Mouse (Mus musculus) frontal cortex, adult (tissue): Measurements from ENCODE around the gene Bysl.
"Not testable (repeated sequence)": the region's sequence is repeated elsewhere in the genome, so short reads cannot be mapped to it uniquely, and the experiment has no call there.

Experiments used
- ATAC-seq: cut with Nextera tagmentation; 2 replicates; pipeline ENCODE4 v1.9.2; 2017; ENCODE audit warnings: mild to moderate bottlenecking, moderate library complexity, mixed read lengths; ENCODE audit not compliant: low TSS enrichment

The Bysl gene

DNA sequence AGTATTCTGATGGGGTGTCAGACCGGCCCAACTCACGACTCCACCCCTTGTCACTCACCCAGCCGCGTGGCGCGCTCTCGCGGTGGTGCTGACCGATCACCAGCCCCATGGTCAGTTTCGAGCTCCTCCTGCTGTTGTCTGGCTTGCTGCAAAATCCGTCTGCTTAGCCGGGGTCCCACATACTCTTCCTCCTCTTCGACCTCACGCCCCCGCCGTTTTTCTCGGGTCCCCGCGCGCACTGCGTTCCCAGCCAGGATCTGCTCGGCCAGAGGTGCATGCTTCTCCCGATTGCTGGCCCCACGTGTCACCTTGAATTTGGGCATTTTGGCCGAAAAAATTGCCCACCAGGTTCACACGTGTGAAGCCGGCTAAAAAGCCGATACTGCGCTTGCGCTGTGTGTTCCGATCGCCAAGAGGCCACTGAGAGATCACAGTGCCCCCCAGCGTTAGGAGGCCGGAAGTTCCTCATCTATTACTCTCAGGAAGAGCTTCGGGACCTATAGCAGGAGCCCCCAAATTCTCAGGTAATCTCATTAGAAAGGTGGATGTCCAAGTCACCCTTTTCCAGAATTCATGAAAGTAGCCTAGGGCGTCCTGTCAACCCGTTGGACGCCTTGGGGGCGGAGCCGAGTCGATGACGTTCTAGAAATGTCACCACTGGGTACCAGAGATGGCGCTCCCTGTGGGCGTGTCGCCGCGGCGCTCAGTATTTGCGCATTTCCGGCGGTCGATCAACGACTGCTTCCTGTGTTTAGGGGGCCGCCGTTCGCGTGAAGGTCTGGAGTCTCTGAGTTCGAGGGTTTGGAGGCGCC, at the start of gene Bysl, which contains the start of the genes Med20 and Gm20517:
Bysl (minus strand) TSS at position 644 of the 812 bp plus-strand sequence.
Med20 (plus strand) TSS at position 734 of the 812 bp plus-strand sequence.
Gm20517 (plus strand) TSS at position 741 of the 812 bp plus-strand sequence.
- ATAC-seq = peak; percentile 96

DNA sequence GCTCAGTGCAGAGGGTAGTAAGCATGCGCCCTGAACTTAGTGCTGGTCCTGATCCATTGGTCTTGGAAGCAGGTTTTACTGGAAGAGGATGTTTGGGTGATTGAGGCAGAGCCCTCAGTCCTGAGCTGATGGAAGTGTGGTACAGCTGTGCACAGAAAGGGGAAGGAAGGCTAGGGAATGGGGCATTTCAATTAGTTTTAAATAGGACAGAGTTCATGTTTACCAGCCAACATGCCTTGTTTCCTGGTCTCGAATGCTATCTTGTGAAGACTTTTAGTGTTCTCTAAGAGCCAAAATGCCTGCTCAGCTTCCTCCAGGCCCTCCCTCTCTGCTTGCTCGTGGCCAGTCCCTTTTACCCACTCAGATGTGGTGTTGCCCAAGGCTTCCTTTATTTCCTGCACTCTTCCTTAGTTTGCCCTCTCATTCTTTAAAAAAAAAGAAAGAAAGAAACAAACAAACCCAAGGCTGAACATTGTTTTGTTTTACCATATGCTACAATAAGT, 47.5 kb upstream of the Bysl start:
- no peak for ATAC-seq

DNA sequence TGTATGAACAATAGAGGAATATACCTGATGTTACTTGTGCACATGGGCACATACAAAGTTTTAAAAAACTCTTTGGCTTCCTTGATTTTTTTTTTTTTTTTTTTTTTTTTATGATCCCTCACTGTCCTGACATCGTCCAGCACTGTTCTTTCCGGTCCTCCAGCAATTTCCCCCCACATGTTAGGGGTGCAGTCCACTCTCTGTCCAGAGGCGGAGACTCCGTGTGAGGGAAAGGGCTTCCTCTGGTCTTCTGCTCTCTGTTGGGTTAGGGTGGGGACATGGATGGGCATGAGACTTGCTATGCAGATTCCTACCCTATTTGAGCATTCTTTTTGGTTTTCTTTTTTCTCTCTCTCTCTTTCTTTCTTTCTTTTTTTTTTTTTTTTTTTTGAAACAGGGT, 46.6 kb upstream of the Bysl start:
- no peak for ATAC-seq

GRCm38 (mm10) chr17:47655697-47656096, 44.4 kb upstream of the Bysl start:
- no peak for ATAC-seq

- ATAC-seq = not testable (repeated sequence)
Measured at GRCm38 (mm10) chr17:47654346-47654745, 43.1 kb upstream of the Bysl start.

DNA sequence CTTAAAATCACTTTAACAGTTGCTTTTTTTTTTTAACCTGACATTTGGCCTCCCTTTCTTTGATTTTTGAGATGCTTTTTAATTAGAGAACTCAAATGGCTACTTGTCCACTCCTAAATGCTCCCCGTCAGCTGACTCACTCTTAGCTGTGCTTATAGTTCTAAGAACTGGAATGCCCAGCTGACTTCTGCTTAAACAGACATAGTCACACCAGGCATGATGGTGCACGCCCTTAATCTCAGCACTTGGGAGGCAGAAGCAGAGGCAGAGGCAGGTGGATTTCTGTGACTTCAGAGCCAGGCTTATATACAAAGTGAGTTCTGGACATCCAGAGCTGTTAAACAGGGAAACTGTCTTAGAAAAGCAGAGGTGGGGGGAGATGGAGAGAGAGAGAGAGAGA, 40.7 kb upstream of the Bysl start:
- ATAC-seq = no peak

GRCm38 (mm10) chr17:47648966-47649365, 37.7 kb upstream of the Bysl start:
- ATAC-seq = no peak

- no peak for ATAC-seq
Measured at GRCm38 (mm10) chr17:47646683-47647082, 35.4 kb upstream of the Bysl start.

GRCm38 (mm10) chr17:47642992-47643391, 31.7 kb upstream of the Bysl start:
- ATAC-seq = no peak

GRCm38 (mm10) chr17:47633999-47634770, 22.9 kb upstream of the Bysl start:
- ATAC-seq = no peak

DNA sequence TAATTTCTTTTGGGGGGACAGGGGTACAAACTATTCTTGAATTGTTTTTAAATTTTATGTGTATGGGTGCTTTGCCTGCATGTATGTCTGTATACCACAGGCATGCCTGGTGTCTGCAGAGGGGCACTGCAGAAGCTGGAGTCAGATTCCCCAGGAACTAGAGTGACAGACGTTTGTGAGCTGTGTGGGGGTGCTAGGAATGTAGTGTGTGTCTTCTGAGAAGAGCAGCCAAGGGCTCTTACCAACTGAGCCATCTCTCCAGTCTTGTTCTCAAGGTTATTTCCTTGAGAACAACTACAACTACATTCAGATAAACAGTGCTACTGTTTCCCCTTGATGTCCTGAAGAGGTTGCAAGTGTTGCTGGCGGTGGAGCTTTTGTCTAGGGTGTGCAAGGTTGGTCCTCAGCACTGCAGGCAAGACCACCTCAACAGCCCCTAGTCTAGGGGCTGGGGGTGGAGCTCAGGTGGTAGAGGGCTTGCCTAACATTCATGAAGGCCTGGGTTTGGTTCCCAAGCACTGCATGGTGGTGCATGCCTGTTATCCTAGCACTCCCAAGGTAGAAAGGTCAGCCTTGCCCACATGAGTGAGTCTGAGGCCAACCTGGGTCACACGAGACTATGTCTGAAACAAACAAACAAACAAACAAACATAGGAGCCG, 21.0 kb upstream of the Bysl start:
- no peak for ATAC-seq

GRCm38 (mm10) chr17:47630678-47631065, 19.4 kb upstream of the Bysl start, which contains the start of gene Usp49:
Gene Usp49 (plus strand): TSS chr17:47630690.
- no peak for ATAC-seq

GRCm38 (mm10) chr17:47629717-47630677, 18.7 kb upstream of the Bysl start:
- ATAC-seq = peak; percentile 56

- peak; percentile 86 for ATAC-seq
Measured at GRCm38 (mm10) chr17:47628851-47629676, 17.8 kb upstream of the Bysl start.

GRCm38 (mm10) chr17:47627791-47628190, 16.5 kb upstream of the Bysl start:
- ATAC-seq = no peak

DNA sequence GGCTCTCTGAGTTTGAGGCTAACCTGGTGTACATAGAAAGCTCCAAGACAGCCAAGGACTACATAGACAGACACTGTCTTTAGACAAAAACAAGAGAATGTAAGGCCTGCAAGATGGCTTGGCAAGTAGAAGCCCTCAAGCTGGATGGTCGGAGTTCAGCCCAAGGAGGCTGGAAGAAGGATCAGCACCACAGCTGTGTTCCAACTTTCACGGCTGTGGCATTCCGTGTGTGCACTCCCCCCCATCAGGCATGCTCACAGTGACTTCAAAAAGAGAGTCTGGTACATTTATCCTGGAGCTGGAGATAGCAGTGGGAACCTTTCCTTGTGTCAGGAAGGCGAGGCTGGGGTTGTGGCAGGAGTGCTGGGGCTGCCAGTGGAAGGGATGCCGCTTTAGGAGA, 14.7 kb upstream of the Bysl start:
- ATAC-seq = no peak

DNA sequence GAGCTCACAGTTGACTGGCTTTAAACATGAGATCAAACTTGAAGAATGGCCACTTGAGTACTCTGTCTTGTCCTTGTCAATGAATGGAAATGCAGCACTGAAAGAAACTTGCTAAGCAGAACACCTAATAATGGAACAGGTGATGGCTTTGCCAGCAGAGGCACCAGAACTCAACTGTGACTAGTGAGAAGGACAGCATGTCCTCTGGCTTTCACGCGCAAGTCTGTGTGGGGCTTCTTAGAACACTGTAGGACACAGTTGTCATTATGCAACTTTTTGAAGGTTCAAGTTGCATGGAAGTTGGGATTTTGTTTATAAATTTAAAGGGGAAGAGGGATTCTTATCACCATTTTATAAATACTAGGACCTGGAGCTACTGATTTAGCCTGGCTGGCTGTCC, 13.8 kb upstream of the Bysl start:
- ATAC-seq = no peak

DNA sequence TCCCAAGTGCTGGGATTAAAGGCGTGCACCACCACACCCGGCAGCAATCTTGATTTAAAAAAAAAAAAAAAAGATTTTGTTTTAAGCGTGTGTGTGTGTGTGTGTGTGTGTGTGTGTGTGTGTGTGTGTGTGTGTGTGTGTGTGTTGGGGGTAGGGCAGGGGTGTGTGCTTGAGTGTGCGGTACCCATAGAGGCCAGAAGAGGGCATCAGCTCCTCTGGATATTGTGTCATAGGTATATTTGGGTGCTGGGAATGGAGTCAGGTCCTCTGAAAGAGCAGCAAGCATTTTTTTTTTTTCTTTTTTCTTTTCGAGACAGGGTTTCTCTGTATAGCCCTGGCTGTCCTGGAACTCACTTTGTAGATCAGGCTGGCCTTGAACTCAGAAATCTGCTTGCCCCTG, 13.3 kb upstream of the Bysl start:
- ATAC-seq = not testable (repeated sequence)

DNA sequence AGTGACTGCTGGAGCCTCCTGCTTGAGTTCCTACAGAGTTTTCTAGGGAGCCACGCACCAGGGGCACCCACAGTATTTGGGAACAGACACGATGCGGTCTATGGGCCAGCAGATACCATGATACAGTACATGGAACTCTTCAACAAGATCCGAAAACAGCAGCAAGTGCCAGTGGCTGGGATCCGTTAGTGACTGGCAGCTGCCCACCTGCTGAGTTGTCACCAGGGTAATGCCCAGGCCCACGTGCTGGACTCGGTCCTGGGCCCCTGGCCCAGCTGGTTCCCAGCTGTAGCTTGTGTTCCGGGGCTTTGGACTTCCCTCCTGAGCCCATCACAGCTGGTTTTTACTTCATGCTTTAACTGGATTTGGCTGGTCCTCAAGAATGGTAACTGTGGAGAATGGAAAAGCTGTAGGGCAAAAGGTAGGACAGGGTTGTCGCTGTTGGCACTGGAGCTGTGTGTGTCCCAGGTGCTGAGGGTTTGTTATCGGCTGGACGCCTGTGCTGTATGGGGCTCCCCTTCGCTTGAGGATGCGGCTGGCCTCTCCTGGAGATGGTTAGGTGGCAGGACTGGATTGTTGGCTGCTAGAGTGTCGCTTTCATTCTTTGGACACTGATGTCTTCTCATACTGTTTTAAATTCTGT, 11.7 kb upstream of the Bysl start:
- no peak for ATAC-seq
